18 mouse cellular contexts compared by ENCODE assay signal in the genomic region with DNA sequence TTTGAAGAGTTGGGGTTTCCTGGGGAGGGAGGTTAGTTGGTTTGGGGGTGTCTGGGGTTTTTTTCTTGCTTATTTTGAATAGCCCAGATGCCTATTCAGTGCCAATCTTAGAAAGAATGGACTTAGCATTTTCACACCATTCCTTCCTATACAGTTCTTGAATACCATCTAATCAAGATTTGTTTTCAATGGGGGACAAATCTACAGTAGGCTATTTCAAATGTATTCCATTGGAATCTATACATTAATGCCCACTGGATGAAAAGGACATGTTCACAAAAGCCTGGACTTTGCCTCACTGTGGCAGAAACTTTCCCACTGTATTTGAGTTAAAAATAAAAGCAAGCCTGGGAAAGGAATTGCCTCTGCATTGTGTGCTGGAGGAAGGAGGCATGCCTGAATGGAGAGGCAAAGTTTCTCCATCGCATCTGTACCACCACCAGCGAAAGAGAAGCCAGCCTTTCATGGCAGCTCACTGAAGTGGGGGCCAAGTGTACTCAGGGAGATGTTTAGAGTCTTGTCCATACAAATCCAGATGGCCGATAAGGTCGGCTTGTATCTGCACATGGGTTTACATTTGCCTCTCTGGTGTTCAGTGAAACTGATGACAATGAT. TPM values are rescaled to one million over a fixed set of nuclear protein-coding genes. Genes with fewer than 3 reads are reported as not detected.
DNase-seq lines count a peak whose midpoint lies in the region; ATAC-seq lines count a peak whose summit lies in the region.
"Had no signal": no experiment of that assay in that cellular context is flagged by ENCODE, and none has a peak within 500 bp of the region (broad histone marks: within the 10 kb centered on the region; RNA-seq: fewer than 3 reads in every experiment).

No protein-coding gene starts in this region.

- WGBS in forebrain, embryonic 11.5 days = 18% methylated on average over 4 of the region's 4 CpGs
- 8% methylated on average over 4 of the region's 4 CpGs for WGBS in forebrain, embryonic 13.5 days
- 23% methylated on average over 4 of the region's 4 CpGs for WGBS in hindbrain, embryonic 15.5 days
- WGBS in midbrain, embryonic 16.5 days = 12% methylated on average over 4 of the region's 4 CpGs

- no peak overlapping the region for H3K4me3 ChIP-seq in forebrain, embryonic 11.5 days (ENCODE audit: low read depth, low read length)
- H3K4me3 ChIP-seq in forebrain, embryonic 13.5 days = no peak overlapping the region
- H3K4me3 ChIP-seq in hindbrain, embryonic 15.5 days = no peak overlapping the region
- no peak overlapping the region for H3K4me3 ChIP-seq in midbrain, embryonic 16.5 days (ENCODE audit: low read depth, low read length)
- H3K4me3 ChIP-seq: liver, embryonic 13.5 days had no signal

- no peak for DNase-seq in forebrain, embryonic 11.5 days (ENCODE audit: low spot score)
- no peak for DNase-seq in right cerebral cortex, adult 2 months (ENCODE audit: low spot score in 2 of 2)
- DNase-seq in kidney, postnatal 14 days = no peak
- DNase-seq in cerebellum, postnatal 36 days = no peak
- DNase-seq: adrenal gland, postnatal 25 days; cerebellum, adult 8-10 months; liver, embryonic 13.5 days; right cerebral cortex, postnatal 25 days; thymus, postnatal 36 days had no signal

- H3K4me2 ChIP-seq in forebrain, embryonic 11.5 days (ENCODE audit: low read depth, low read length, severe bottlenecking) = no peak overlapping the region
- H3K4me2 ChIP-seq in forebrain, embryonic 13.5 days = no peak overlapping the region
- H3K4me2 ChIP-seq in hindbrain, embryonic 15.5 days = no peak overlapping the region
- H3K4me2 ChIP-seq in midbrain, embryonic 16.5 days (ENCODE audit: low read length) = no peak overlapping the region
- H3K4me2 ChIP-seq: liver, embryonic 13.5 days had no signal

- H3K27me3 ChIP-seq in forebrain, embryonic 11.5 days (ENCODE audit: control insufficient read depth, insufficient read depth, low read length) = no peaks in the 10 kb centered on the region
- no peaks in the 10 kb centered on the region for H3K27me3 ChIP-seq in forebrain, embryonic 13.5 days
- no peaks in the 10 kb centered on the region for H3K27me3 ChIP-seq in hindbrain, embryonic 15.5 days
- no peaks in the 10 kb centered on the region for H3K27me3 ChIP-seq in midbrain, embryonic 16.5 days (ENCODE audit: control insufficient read depth, insufficient read depth, low read depth, low read length)
- H3K27me3 ChIP-seq: liver, embryonic 13.5 days had no signal

- H3K9ac ChIP-seq in forebrain, embryonic 11.5 days (ENCODE audit: low read length) = no peak overlapping the region
- no peak overlapping the region for H3K9ac ChIP-seq in forebrain, embryonic 13.5 days
- no peak overlapping the region for H3K9ac ChIP-seq in hindbrain, embryonic 15.5 days
- H3K9ac ChIP-seq in midbrain, embryonic 16.5 days (ENCODE audit: low read depth, low read length) = no peak overlapping the region
- H3K9ac ChIP-seq: liver, embryonic 13.5 days had no signal

- peak; percentile 71 for ATAC-seq in forebrain, embryonic 11.5 days (replicated peaks; ENCODE audit: low FRiP score)
- peak; percentile 66 for ATAC-seq in forebrain, embryonic 13.5 days
- ATAC-seq in hindbrain, embryonic 15.5 days (ENCODE audit: low FRiP score, low read depth) = no peak
- ATAC-seq in midbrain, embryonic 16.5 days = no peak
- ATAC-seq: inflammation-experienced regulatory T-cells, adult 6 months had no signal

- peaks cover 10% of the 10 kb centered on the region for H3K4me1 ChIP-seq in forebrain, embryonic 11.5 days (replicated peaks; ENCODE audit: control insufficient read depth, insufficient read depth, low read length)
- H3K4me1 ChIP-seq in forebrain, embryonic 13.5 days = peaks cover 28% of the 10 kb centered on the region
- peaks cover 10% of the 10 kb centered on the region for H3K4me1 ChIP-seq in hindbrain, embryonic 15.5 days (replicated peaks)
- peaks cover 10% of the 10 kb centered on the region for H3K4me1 ChIP-seq in midbrain, embryonic 16.5 days (ENCODE audit: control insufficient read depth, insufficient read depth, low read length)
- H3K4me1 ChIP-seq: liver, embryonic 13.5 days had no signal

- no peaks in the 10 kb centered on the region; the same call in 1 of the 2 replicates for H3K9me3 ChIP-seq in forebrain, embryonic 11.5 days (ENCODE audit: control insufficient read depth, low read length)
- peaks cover 10% of the 10 kb centered on the region; the same call in 1 of the 2 replicates for H3K9me3 ChIP-seq in forebrain, embryonic 13.5 days (replicated peaks)
- no peaks in the 10 kb centered on the region for H3K9me3 ChIP-seq in hindbrain, embryonic 15.5 days
- no peaks in the 10 kb centered on the region for H3K9me3 ChIP-seq in midbrain, embryonic 16.5 days (replicated peaks; ENCODE audit: control insufficient read depth, low read length, poor library complexity, severe bottlenecking)
- H3K9me3 ChIP-seq: liver, embryonic 13.5 days had no signal

- peaks cover 5% of the 10 kb centered on the region for H3K36me3 ChIP-seq in forebrain, embryonic 11.5 days (ENCODE audit: control insufficient read depth, insufficient read depth, low read length)
- H3K36me3 ChIP-seq in forebrain, embryonic 13.5 days (ENCODE audit: poor library complexity, severe bottlenecking) = peaks cover 50% of the 10 kb centered on the region
- H3K36me3 ChIP-seq in hindbrain, embryonic 15.5 days = peaks cover 13% of the 10 kb centered on the region
- peaks cover 7% of the 10 kb centered on the region for H3K36me3 ChIP-seq in midbrain, embryonic 16.5 days (ENCODE audit: control insufficient read depth, insufficient read depth, low read length)
- H3K36me3 ChIP-seq: liver, embryonic 13.5 days had no signal

- H3K27ac ChIP-seq in forebrain, embryonic 11.5 days (ENCODE audit: low read depth, low read length) = peak overlapping the region; percentile 88
- H3K27ac ChIP-seq in forebrain, embryonic 13.5 days = peak overlapping the region; percentile 70
- H3K27ac ChIP-seq in hindbrain, embryonic 15.5 days (replicated peaks) = peak overlapping the region; percentile 68
- peak overlapping the region; percentile 6; the same call in 1 of the 2 replicates for H3K27ac ChIP-seq in midbrain, embryonic 16.5 days (ENCODE audit: low read length)
- H3K27ac ChIP-seq: liver, embryonic 13.5 days had no signal

RNA-seq across cellular contexts. Expression of gene Tigit, which starts 59.4 kb away (rescaled TPM):
- polyA plus RNA-seq in forebrain, embryonic 11.5 days (2014; fragmentation: Nextera tagmentation; extraction: Ambion mirVana) = not detected in 2 replicates
- polyA plus RNA-seq in forebrain, embryonic 13.5 days (2015; fragmentation: Nextera tagmentation; extraction: Ambion mirVana) = not detected in 2 replicates
- 0.17 TPM in 1 of 2 replicates, not detected in the other for polyA plus RNA-seq in hindbrain, embryonic 15.5 days (2015; fragmentation: Nextera tagmentation; extraction: Ambion mirVana)
- polyA plus RNA-seq in midbrain, embryonic 16.5 days (2015; fragmentation: Nextera tagmentation; extraction: Ambion mirVana) = not detected in 2 replicates
- polyA plus RNA-seq: embryonic facial prominence, embryonic 14.5 days; heart, postnatal 0 days; kidney, embryonic 16.5 days; limb, embryonic 11.5 days; liver, embryonic 13.5 days; lung, embryonic 16.5 days had no signal

Comparison
In these comparisons a context has a peak if more than half of its experiments do, and no peak if none do; other contexts are left out.
1. ATAC-seq: peak in forebrain, embryonic 11.5 days (single experiment) and forebrain, embryonic 13.5 days (single experiment); none in hindbrain, embryonic 15.5 days (single experiment) and midbrain, embryonic 16.5 days (single experiment).
2. H3K27ac ChIP-seq: peak in every context shown above with its lines; median percentile 88 in forebrain, embryonic 11.5 days; 70 in forebrain, embryonic 13.5 days; 68 in hindbrain, embryonic 15.5 days; 6 in midbrain, embryonic 16.5 days.